Mouse (Mus musculus): ENCODE data around the gene Rptor. TPM values are rescaled to one million over a fixed set of nuclear protein-coding genes. Genes with fewer than 3 reads are reported as not detected.

Gene Rptor
- polyA plus RNA-seq, 1 experiment from 2014 or later, result 15.7 TPM

DNA sequence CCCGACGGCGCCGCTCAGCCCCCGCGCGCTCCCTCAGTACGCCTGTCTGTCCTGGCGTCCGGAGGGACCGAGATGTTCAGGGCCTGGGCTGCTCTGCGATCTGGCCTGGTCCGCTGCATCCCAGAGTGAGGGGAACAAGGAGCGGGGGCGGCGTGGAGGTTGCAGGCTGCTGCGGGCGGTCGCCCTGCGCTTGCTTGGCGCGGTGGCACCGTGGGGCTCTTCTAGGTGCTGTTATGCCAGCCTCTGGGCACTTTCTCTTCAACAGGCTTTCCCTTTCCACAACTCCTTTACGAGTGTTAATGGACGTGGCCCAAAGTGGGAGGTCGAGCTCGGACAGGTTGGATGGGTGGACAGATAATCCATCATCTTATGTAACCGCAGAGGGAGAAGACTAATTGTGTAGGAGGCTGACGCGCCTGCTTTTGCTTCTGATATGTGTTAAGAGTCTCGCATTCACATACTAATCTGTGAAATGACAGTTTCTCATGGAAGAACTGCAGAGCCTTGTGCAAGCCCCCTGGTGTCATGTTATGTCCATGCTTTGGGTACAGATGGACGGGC lies 340.8 kb downstream of the Rptor start:
- peak overlapping the region; percentile 72 for H3K4me3 ChIP-seq
- DNase-seq (ENCODE audit: low spot score), result no peak
- peak overlapping the region; percentile 86 for H3K27ac ChIP-seq (replicated peaks)
- H3K9me3 ChIP-seq, result no peaks in the 10 kb centered on the region
- 8% methylated on average over 32 of the region's 32 CpGs for WGBS
- H3K27me3 ChIP-seq (replicated peaks; ENCODE audit: low read depth, poor library complexity, severe bottlenecking), result peaks cover 49% of the 10 kb centered on the region
- H3K36me3 ChIP-seq (replicated peaks), result no peaks in the 10 kb centered on the region
- H3K4me1 ChIP-seq, result peaks cover 81% of the 10 kb centered on the region

DNA sequence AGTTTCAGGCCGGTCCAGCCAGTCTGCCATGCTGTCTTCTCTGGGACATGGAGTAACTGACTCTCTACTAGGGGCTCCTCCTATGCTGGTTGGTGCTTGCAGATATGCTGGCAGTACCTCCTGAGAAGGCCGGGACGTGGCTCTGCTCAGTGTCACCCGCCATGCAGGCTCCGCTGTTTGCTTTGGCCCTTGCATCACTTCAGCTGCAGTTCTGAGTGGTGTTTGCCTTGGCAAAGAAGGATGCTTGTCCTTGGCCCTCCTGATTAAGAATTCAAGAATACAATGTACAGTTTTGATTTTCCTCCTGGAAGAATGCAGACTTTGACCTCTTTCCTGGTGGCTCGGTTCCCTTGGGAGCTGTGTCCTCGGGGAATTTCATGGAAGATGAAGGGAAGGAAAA lies 342.6 kb downstream of the Rptor start:
- no peak for DNase-seq (ENCODE audit: low spot score)
- Histone ChIP-seq H3K4me3 (no peak overlapping the region), H3K27me3 (replicated peaks; ENCODE audit: low read depth, poor library complexity, severe bottlenecking) (peaks cover 30% of the 10 kb centered on the region), H3K36me3 (replicated peaks) (no peaks in the 10 kb centered on the region), H3K9me3 (no peaks in the 10 kb centered on the region), H3K27ac (replicated peaks) (no peak overlapping the region), H3K4me1 (peaks cover 70% of the 10 kb centered on the region)
- WGBS, result 92% methylated on average over 7 of the region's 7 CpGs

DNA sequence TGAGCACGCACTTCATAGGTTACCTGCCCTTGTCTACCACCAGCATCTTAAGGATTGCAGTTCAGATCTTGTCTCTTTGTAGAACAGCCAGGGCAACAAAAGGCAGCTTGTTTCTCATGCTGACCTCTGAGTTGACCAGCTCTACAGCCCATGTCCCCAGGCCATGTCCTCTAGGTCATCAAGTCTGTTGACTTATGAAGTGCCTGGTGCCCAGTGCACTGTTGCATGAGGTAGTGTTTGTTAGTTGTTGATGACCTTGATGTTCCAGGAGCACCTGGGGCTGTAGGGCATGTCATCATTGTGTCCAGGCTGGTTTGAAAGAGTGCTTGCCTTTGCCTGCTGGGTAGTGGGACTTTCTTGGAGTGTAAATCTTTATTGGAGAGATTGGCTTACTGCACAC lies 344.7 kb downstream of the Rptor start:
- Histone ChIP-seq H3K4me1 (peaks cover 51% of the 10 kb centered on the region), H3K36me3 (replicated peaks) (no peaks in the 10 kb centered on the region), H3K9me3 (no peaks in the 10 kb centered on the region), H3K27ac (replicated peaks) (no peak overlapping the region), H3K27me3 (replicated peaks; ENCODE audit: low read depth, poor library complexity, severe bottlenecking) (peaks cover 15% of the 10 kb centered on the region), H3K4me3 (no peak overlapping the region)
- no peak for DNase-seq (ENCODE audit: low spot score)
- 95% methylated on average over 1 of the region's 1 CpGs for WGBS

DNA sequence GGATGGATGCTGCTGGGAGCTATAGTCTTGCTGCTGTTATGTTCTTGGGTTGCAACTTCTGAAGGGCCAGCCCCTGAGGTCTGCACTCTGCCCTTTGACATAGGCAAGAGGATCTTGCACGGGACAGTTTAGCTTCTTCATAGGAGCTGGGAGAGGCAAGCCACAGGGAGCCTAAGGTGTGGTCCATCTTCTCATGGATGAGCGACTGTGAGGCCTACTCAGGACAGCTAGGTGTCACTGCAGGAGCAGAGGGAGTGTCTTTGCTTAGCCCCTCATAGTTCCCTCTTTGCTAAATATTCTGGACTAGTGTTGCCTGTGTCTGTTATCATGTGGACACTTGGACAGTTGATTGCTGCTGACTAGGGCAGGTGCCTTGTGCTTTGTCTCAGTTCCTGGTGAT lies 345.2 kb downstream of the Rptor start:
- no peak overlapping the region for H3K4me3 ChIP-seq
- H3K27me3 ChIP-seq (replicated peaks; ENCODE audit: low read depth, poor library complexity, severe bottlenecking), result peaks cover 15% of the 10 kb centered on the region
- DNase-seq (ENCODE audit: low spot score), result no peak
- H3K27ac ChIP-seq (replicated peaks), result no peak overlapping the region
- H3K9me3 ChIP-seq, result no peaks in the 10 kb centered on the region
- H3K4me1 ChIP-seq, result peaks cover 51% of the 10 kb centered on the region
- no peaks in the 10 kb centered on the region for H3K36me3 ChIP-seq (replicated peaks)
- WGBS, result 53% methylated on average over 2 of the region's 2 CpGs

DNA sequence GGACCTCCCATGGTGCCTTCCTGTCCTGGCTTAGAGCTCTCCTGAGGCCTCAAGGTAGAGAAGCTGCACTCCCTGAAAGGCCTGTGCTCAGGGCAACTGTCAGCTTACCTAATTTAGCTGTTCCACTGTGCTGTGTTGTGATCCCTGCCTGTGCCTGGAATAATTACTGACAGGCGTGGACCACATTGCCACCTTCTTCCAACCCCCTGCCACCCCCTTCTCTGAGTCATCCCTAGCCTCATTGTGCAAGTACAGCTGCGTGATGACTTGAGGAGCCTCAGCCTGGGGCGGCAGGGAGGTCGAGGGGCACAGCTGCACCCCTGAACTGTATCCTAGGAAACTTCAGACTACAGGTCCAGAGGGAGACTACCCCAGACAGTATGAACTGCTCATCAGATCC lies 345.6 kb downstream of the Rptor start:
- no peak overlapping the region for H3K27ac ChIP-seq (replicated peaks)

DNA sequence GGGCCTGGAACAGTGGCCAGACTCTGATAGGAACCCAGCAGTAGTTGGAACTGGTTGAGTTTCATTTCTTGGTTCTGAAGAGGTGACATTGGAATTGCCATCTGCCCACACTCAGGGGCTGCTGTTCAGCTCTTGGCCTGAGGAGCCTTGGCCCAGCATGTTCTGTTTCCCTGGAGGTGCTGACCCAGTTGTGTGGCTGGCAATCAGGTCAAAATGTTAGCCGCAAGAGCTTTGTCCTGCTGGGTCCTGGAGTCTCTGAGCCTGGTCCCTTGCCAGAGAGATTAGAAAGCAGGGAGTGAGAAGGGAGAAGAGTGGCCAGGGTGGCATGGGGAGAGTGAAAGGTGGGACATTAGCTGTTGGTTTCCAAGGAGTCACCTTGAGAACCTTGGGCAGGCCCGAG lies 346.1 kb downstream of the Rptor start:
- no peak for DNase-seq (ENCODE audit: low spot score)
- WGBS, result 89% methylated on average over 2 of the region's 2 CpGs

More for the DNA sequence above, 345.6 kb downstream of the Rptor start:
- H3K36me3 ChIP-seq (replicated peaks), result no peaks in the 10 kb centered on the region
- peaks cover 48% of the 10 kb centered on the region for H3K4me1 ChIP-seq
- H3K9me3 ChIP-seq, result no peaks in the 10 kb centered on the region
- DNase-seq (ENCODE audit: low spot score), result no peak
- WGBS, result 72% methylated on average over 4 of the region's 4 CpGs
- H3K27me3 ChIP-seq (replicated peaks; ENCODE audit: low read depth, poor library complexity, severe bottlenecking), result peaks cover 15% of the 10 kb centered on the region
- no peak overlapping the region for H3K4me3 ChIP-seq

More for the DNA sequence above, 346.1 kb downstream of the Rptor start:
- peaks cover 11% of the 10 kb centered on the region for H3K27me3 ChIP-seq (replicated peaks; ENCODE audit: low read depth, poor library complexity, severe bottlenecking)
- H3K27ac ChIP-seq (replicated peaks), result no peak overlapping the region
- H3K4me3 ChIP-seq, result no peak overlapping the region
- H3K4me1 ChIP-seq, result peaks cover 43% of the 10 kb centered on the region
- H3K9me3 ChIP-seq, result no peaks in the 10 kb centered on the region
- H3K36me3 ChIP-seq (replicated peaks), result no peaks in the 10 kb centered on the region

Other genes with a start within 250 kb of the Rptor start
- gene Sgsh, start 247.4 kb upstream of the Rptor start, polyA plus RNA-seq (2016; fragmentation: Nextera tagmentation; extraction: Ambion mirVana), result 5.4 and 5.5 TPM in 2 replicates
- 7.6 and 8.2 TPM in 2 replicates for gene Slc26a11, start 247.3 kb upstream of the Rptor start, polyA plus RNA-seq (2016; fragmentation: Nextera tagmentation; extraction: Ambion mirVana)
- gene Rnf213, start 209.8 kb upstream of the Rptor start, polyA plus RNA-seq (2016; fragmentation: Nextera tagmentation; extraction: Ambion mirVana), result 1.4 TPM in 2 replicates
- gene Endov, start 111.6 kb upstream of the Rptor start, polyA plus RNA-seq (2016; fragmentation: Nextera tagmentation; extraction: Ambion mirVana), result 21.1 and 21.2 TPM in 2 replicates
- gene Nptx1, start 55.2 kb upstream of the Rptor start, polyA plus RNA-seq (2016; fragmentation: Nextera tagmentation; extraction: Ambion mirVana), result 1.9 and 2.6 TPM in 2 replicates